Mouse (Mus musculus): ENCODE measurements at regions not wholly inside any gene's neighbourhood (a gene's known extent, or its start where the extent isn't known, plus 50 kb on each side); places are given as distances from the start of the nearest gene placed in this dataset.

DNA sequence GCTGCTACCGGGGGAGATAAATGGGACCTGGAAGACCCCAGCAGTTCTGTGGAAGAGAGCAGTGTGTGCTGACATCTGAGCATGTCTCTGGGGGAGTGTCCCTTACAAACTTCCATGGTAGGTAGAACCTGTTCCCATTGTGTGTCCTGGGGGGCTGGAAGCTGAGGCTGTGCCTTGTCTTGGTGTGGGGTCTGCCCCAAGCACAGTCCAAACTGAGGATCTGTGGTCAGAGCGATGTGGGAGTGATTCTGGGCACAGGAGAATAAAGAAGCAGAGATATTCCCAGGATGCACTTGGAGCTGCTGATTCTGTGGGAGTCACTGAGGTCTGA lies 118.5 kb upstream of the Sulf2 start:
- peaks cover 26% of the 10 kb centered on the region for H3K4me1 ChIP-seq
- H3K27me3 ChIP-seq: no peaks in the 10 kb centered on the region
- 54% methylated on average over 2 of the region's 2 CpGs for WGBS
- no peak overlapping the region for H3K9ac ChIP-seq (replicated peaks)
- H3K4me2 ChIP-seq (replicated peaks): 0 out of 2 replicates have a peak overlapping the region, but pooled peaks have one; percentile 5
- H3K27ac ChIP-seq (replicated peaks): peak overlapping the region; percentile 72
- H3K9me3 ChIP-seq: no peaks in the 10 kb centered on the region
- 0 out of 2 replicates have a peak, but pooled peaks have one; percentile 7 for ATAC-seq (replicated peaks)
- no peaks in the 10 kb centered on the region for H3K36me3 ChIP-seq
- H3K4me3 ChIP-seq: no peak overlapping the region

- Histone ChIP-seq H3K9me3 (no peaks in the 10 kb centered on the region), H3K9ac (replicated peaks) (no peak overlapping the region), H3K4me2 (replicated peaks) (0 out of 2 replicates have a peak overlapping the region, but pooled peaks have one; percentile 5), H3K27ac (replicated peaks) (peak overlapping the region; percentile 72), H3K36me3 (no peaks in the 10 kb centered on the region), H3K4me1 (peaks cover 26% of the 10 kb centered on the region), H3K4me3 (no peak overlapping the region), H3K27me3 (no peaks in the 10 kb centered on the region)
- 37% methylated on average over 23 of the region's 23 CpGs for WGBS
- peak; percentile 44; the same call in 1 of the 2 replicates for ATAC-seq (replicated peaks)
These were observed 118.0 kb upstream of the Sulf2 start for GRCm38 (mm10) chr2:166273312-166274015.

- ATAC-seq (replicated peaks): no peak
- Histone ChIP-seq H3K4me2 (replicated peaks) (no peak overlapping the region), H3K9ac (replicated peaks) (no peak overlapping the region), H3K4me3 (no peak overlapping the region), H3K27me3 (no peaks in the 10 kb centered on the region), H3K36me3 (no peaks in the 10 kb centered on the region), H3K9me3 (no peaks in the 10 kb centered on the region), H3K4me1 (peaks cover 26% of the 10 kb centered on the region), H3K27ac (replicated peaks) (no peak overlapping the region)
- 39% methylated on average over 1 of the region's 1 CpGs for WGBS
These were observed 117.4 kb upstream of the Sulf2 start for GRCm38 (mm10) chr2:166272841-166273240.

DNA sequence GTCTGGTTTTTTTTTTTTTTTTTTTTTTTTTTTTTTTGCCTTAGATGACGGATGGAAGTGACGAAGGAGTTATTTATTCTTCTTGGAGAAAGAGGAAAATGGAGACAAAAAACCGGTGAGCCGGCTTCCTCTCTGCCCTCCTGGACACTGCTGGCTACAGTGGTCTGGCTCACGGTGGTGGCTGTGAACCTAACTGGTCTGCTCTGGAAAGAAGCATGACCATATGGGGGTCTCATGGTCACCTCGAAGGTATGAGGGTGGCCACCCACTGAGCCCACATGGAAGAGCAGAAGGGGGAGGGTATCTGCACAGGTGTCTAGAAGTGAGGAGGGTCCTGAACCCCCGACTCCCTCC lies 116.7 kb upstream of the Sulf2 start:
- 0 out of 2 replicates have a peak, but pooled peaks have one; percentile 9 for ATAC-seq (replicated peaks)
- WGBS: 44% methylated on average over 7 of the region's 7 CpGs
- Histone ChIP-seq H3K27me3 (no peaks in the 10 kb centered on the region), H3K36me3 (no peaks in the 10 kb centered on the region), H3K27ac (replicated peaks) (peak overlapping the region; percentile 91), H3K9me3 (no peaks in the 10 kb centered on the region), H3K4me1 (peaks cover 26% of the 10 kb centered on the region), H3K9ac (replicated peaks) (no peak overlapping the region), H3K4me2 (replicated peaks) (no peak overlapping the region), H3K4me3 (no peak overlapping the region)

- 0 out of 2 replicates have a peak, but pooled peaks have one; percentile 44 for ATAC-seq (replicated peaks)
These were observed 116.1 kb upstream of the Sulf2 start for GRCm38 (mm10) chr2:166271373-166272189.

DNA sequence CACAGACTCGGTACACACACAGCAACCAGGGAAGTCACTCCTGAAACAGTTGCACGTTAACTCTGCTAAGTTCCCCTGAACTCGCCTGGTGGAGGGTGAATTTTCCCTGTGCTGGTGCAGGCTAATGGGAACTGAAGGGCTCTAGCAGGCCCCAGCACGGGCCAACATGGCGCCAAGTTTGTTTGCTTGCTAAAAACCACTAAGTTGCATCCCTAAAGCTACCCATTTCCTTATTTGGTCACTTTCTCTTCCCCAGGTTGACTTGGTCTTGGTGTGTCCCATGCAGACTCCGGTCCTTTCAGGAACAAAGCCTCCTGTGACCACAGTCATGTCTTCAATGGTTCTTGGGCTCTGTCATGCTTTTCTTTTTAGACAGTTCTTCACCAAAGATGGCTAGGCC lies 114.5 kb upstream of the Sulf2 start:
- no peaks in the 10 kb centered on the region for H3K36me3 ChIP-seq
- H3K4me2 ChIP-seq (replicated peaks): no peak overlapping the region
- no peak overlapping the region for H3K9ac ChIP-seq (replicated peaks)
- peaks cover 26% of the 10 kb centered on the region for H3K4me1 ChIP-seq
- H3K4me3 ChIP-seq: no peak overlapping the region
- H3K27ac ChIP-seq (replicated peaks): 0 out of 2 replicates have a peak overlapping the region, but pooled peaks have one; percentile 8
- no peaks in the 10 kb centered on the region for H3K27me3 ChIP-seq
- H3K9me3 ChIP-seq: no peaks in the 10 kb centered on the region
- WGBS: 95% methylated on average over 6 of the region's 6 CpGs
- ATAC-seq (replicated peaks): no peak

More at GRCm38 (mm10) chr2:166271373-166272189, 116.1 kb upstream of the Sulf2 start:
- Histone ChIP-seq H3K9ac (replicated peaks) (no peak overlapping the region), H3K9me3 (no peaks in the 10 kb centered on the region), H3K27me3 (no peaks in the 10 kb centered on the region), H3K27ac (replicated peaks) (peak overlapping the region; percentile 91), H3K36me3 (no peaks in the 10 kb centered on the region), H3K4me1 (peaks cover 26% of the 10 kb centered on the region), H3K4me2 (replicated peaks) (peak overlapping the region; percentile 19), H3K4me3 (no peak overlapping the region)
- 21% methylated on average over 11 of the region's 11 CpGs for WGBS

DNA sequence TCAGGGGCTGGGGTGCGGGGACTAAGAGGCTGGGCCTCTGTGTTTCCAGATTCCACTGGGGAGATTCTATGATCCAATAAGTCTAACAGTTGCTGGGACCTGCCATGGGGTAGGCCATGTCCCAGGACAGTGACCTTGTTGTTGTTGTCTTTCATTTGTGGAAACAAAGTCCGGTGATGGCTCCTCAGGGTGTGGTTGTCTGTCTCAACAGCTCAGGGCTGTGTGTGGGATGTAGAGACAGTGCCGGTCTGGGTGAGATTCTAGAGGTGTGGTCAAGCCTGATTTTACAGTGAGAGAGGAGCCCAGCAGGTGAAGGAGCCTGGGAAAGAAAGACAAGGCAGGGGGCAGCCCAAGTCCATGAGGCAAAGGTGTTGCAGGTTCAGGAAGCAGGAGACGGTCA lies 111.5 kb upstream of the Sulf2 start:
- no peaks in the 10 kb centered on the region for H3K36me3 ChIP-seq
- H3K4me2 ChIP-seq (replicated peaks): no peak overlapping the region
- 94% methylated on average over 4 of the region's 4 CpGs for WGBS
- ATAC-seq (replicated peaks): no peak
- no peak overlapping the region for H3K4me3 ChIP-seq
- no peak overlapping the region for H3K9ac ChIP-seq (replicated peaks)
- H3K27ac ChIP-seq (replicated peaks): no peak overlapping the region
- no peaks in the 10 kb centered on the region for H3K9me3 ChIP-seq
- H3K4me1 ChIP-seq: peaks cover 15% of the 10 kb centered on the region
- H3K27me3 ChIP-seq: no peaks in the 10 kb centered on the region

GRCm38 (mm10) chr2:166266507-166266906 lies 111.0 kb upstream of the Sulf2 start:
- H3K9ac ChIP-seq (replicated peaks): no peak overlapping the region
- 86% methylated on average over 9 of the region's 9 CpGs for WGBS
- H3K9me3 ChIP-seq: no peaks in the 10 kb centered on the region
- ATAC-seq (replicated peaks): no peak
- no peak overlapping the region for H3K4me2 ChIP-seq (replicated peaks)
- H3K4me1 ChIP-seq: peaks cover 15% of the 10 kb centered on the region
- H3K27ac ChIP-seq (replicated peaks): no peak overlapping the region
- H3K4me3 ChIP-seq: no peak overlapping the region
- no peaks in the 10 kb centered on the region for H3K27me3 ChIP-seq
- no peaks in the 10 kb centered on the region for H3K36me3 ChIP-seq

GRCm38 (mm10) chr2:166264756-166265155 lies 109.3 kb upstream of the Sulf2 start:
- Histone ChIP-seq H3K4me2 (replicated peaks) (no peak overlapping the region), H3K36me3 (no peaks in the 10 kb centered on the region), H3K9me3 (no peaks in the 10 kb centered on the region), H3K27ac (replicated peaks) (no peak overlapping the region), H3K4me3 (no peak overlapping the region), H3K4me1 (peaks cover 16% of the 10 kb centered on the region), H3K9ac (replicated peaks) (no peak overlapping the region), H3K27me3 (no peaks in the 10 kb centered on the region)
- no peak for ATAC-seq (replicated peaks)
- WGBS: 90% methylated on average over 9 of the region's 9 CpGs

- H3K27me3 ChIP-seq: no peaks in the 10 kb centered on the region
- no peaks in the 10 kb centered on the region for H3K9me3 ChIP-seq
- peak overlapping the region; percentile 4; the same call in 1 of the 2 replicates for H3K27ac ChIP-seq (replicated peaks)
- no peak overlapping the region for H3K9ac ChIP-seq (replicated peaks)
- peaks cover 26% of the 10 kb centered on the region for H3K4me1 ChIP-seq
- H3K36me3 ChIP-seq: no peaks in the 10 kb centered on the region
- 60% methylated on average over 7 of the region's 7 CpGs for WGBS
- ATAC-seq (replicated peaks): no peak
- no peak overlapping the region for H3K4me3 ChIP-seq
- H3K4me2 ChIP-seq (replicated peaks): no peak overlapping the region
These were observed 106.3 kb upstream of the Sulf2 start for GRCm38 (mm10) chr2:166261799-166262198.

- Histone ChIP-seq H3K27ac (replicated peaks) (0 out of 2 replicates have a peak overlapping the region, but pooled peaks have one; percentile 4), H3K36me3 (no peaks in the 10 kb centered on the region), H3K4me1 (peaks cover 26% of the 10 kb centered on the region), H3K9me3 (no peaks in the 10 kb centered on the region), H3K9ac (replicated peaks) (no peak overlapping the region), H3K27me3 (no peaks in the 10 kb centered on the region), H3K4me2 (replicated peaks) (no peak overlapping the region), H3K4me3 (no peak overlapping the region)
- ATAC-seq (replicated peaks): no peak
- WGBS: 37% methylated on average over 7 of the region's 7 CpGs
These were observed 105.6 kb upstream of the Sulf2 start for GRCm38 (mm10) chr2:166261065-166261464.

DNA sequence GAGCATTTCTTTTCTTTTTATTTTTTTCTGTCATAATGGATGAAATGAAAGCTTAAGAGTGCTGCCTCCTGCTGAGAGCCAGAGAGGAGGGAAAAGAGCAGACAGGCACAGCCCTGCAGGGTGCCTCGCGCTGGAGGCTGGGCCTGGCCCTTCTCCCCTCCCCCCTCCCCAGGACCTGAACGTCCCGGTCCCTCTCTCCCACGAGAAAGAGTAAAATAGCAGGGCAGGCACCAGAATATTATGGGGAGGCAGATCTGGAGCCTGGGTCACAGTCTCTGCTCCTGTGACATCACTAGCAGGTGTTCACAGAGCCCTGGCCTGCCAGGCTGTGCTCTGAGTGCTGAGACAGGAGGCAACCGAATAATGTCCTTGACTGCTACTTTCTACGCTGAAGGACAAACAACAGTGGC lies 103.3 kb upstream of the Sulf2 start:
- whole genome bisulfite sequencing: 5% methylated on average over 7 of the region's 7 CpGs

More for the DNA sequence above, 103.3 kb upstream of the Sulf2 start:
- Histone ChIP-seq H3K27ac (replicated peaks) (peak overlapping the region; percentile 46), H3K27me3 (no peaks in the 10 kb centered on the region), H3K4me3 (no peak overlapping the region), H3K4me2 (replicated peaks) (no peak overlapping the region), H3K9ac (replicated peaks) (no peak overlapping the region), H3K4me1 (peaks cover 23% of the 10 kb centered on the region), H3K36me3 (no peaks in the 10 kb centered on the region), H3K9me3 (no peaks in the 10 kb centered on the region)
- ATAC-seq (replicated peaks): no peak

Data from forebrain, embryonic 15.5 days (tissue).